Mouse (Mus musculus) layer of hippocampus, postnatal 10 days (tissue): ENCODE results near the gene Thap3. TPM values are rescaled to one million over a fixed set of nuclear protein-coding genes. Genes with fewer than 3 reads are reported as not detected.
"Not testable (repeated sequence)": the region's sequence is repeated elsewhere in the genome, so short reads cannot be mapped to it uniquely, and the experiment has no call there.

Experiments used
- DNase-seq, 2 experiments: peaks; one replicate each; pipeline ENCODE4 v3.0.0; 2021; ENCODE audit warnings: low spot score in 2 of 2
- long read RNA-seq: library from polyadenylated mRNA; stranded (forward); transcript quantifications from one replicate; pipeline ENCODE4 v2.0.0, GENCODE M21; 2023
- total RNA-seq, 2 experiments: library from RNA; stranded (reverse); gene quantifications; 2 replicates each; pipeline ENCODE4 v1.2.3; 2021

Gene Thap3
- 10 to 100 TPM; 22.8 to 34.2 TPM for total RNA-seq
- long read RNA-seq, transcript Thap3-201 (4 exons, 1,124 nt): major isoform, 18 of 29 reads
- long read RNA-seq, partial matches to known transcripts: 2 of 29 reads
- long read RNA-seq, other reads (novel, unspliced or antisense): 4 of 29 reads

- DNase-seq: peak; percentile 80 to 88
Measured at GRCm38 (mm10) chr4:151988342-151989109, at the start of gene Thap3. Gene Thap3, minus strand, starts transcription at chr4:151988997.

- DNase-seq: no peak
Measured at GRCm38 (mm10) chr4:152038225-152038984, 49.6 kb upstream of the Thap3 start, which contains the start of gene Tas1r1. Gene Tas1r1, minus strand, starts transcription at chr4:152038568.

- DNase-seq: not testable (repeated sequence)
Measured at GRCm38 (mm10) chr4:152036464-152036863, 47.7 kb upstream of the Thap3 start.

GRCm38 (mm10) chr4:152032922-152033321 is 44.1 kb upstream of the Thap3 start:
- DNase-seq: no peak

GRCm38 (mm10) chr4:152029997-152030396 is 41.2 kb upstream of the Thap3 start:
- DNase-seq: peak in 1 of 2 experiments; percentile 43

DNA sequence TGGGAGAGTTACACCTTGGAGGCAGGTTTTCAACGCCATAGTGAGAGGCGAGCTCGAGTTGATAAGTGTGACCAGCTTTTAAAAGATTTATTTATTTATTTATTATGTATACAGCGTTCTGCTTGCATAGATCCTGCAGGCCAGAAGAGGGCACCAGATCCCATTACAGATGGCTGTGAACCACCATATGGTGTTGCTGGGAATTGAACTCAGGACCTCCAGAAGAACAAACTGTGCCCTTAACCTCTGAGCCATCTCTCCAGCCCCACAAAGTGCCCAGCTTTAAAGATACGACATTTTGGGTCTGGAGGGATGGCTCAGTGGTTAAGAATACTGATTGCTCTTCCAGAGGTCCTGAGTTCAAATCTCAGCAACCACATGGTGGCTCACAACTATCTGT is 40.3 kb upstream of the Thap3 start:
- DNase-seq: peak in 1 of 2 experiments; percentile 19

DNA sequence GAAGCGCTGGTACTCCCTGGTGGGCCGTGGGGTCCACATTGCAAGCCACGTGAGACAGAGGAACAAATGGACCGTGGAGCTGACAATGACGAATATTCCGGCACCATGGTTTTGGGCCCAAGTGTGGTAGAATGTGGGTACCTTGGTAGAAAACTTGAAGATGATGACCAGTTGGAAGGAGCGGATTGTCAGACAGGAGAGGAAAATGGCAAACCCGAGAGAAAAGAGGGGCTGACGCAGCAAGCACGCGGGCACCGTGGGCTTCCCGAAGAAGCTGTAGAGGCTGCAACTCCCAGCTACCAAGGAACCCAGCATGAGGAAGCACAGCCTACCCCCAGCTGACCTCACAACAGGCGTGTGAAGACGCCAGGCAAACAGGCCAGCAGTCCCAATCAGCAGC is 39.7 kb upstream of the Thap3 start:
- DNase-seq: peak in 1 of 2 experiments; percentile 20

GRCm38 (mm10) chr4:152027524-152027923 is 38.7 kb upstream of the Thap3 start, which contains the start of gene Zbtb48:
Gene Zbtb48, minus strand, starts transcription at chr4:152027671.
- DNase-seq: peak; percentile 93 to 95

DNA sequence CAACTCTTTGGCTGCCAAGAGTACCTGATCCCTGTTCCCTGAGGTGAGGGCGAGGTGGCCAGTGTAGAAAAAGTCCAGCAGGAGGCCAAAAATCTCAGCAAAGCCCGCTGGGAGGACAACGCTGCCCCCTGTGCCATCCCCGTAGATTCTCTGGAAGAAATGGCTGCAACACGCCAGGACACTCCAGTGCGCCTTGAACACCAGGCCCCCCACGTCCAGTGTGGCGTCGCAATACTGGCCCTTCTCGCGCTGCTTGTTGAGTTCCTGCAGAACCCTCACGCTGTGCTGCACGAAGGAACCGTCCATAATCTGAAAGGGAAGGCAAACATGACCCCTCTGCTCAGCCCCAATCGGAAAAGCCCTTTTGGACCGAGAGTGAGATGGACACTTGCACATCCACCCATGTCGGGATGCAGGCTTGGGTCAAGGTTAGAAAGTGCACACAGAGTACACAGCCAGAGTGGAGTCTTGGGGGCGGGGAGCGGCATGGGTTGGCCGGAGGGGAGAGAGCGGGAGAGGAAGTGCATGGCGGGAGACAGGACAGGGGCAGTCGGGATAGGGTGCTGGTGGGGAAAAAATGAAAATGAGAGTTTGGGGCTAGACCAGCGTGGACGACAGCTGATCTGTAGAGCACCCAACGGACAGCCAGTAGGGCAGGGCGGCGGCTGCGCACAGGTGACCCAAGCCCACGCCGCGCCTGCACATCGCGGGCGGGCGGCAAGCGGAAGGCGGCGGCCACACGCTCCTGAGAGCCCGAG is 38.1 kb upstream of the Thap3 start:
- peak in 1 of 2 experiments; percentile 17 for DNase-seq

- peak in 1 of 2 experiments; percentile 8 for DNase-seq
Measured at GRCm38 (mm10) chr4:152024525-152024924, 35.7 kb upstream of the Thap3 start.

- DNase-seq: no peak
Measured at GRCm38 (mm10) chr4:152022506-152022905, 33.7 kb upstream of the Thap3 start.

DNA sequence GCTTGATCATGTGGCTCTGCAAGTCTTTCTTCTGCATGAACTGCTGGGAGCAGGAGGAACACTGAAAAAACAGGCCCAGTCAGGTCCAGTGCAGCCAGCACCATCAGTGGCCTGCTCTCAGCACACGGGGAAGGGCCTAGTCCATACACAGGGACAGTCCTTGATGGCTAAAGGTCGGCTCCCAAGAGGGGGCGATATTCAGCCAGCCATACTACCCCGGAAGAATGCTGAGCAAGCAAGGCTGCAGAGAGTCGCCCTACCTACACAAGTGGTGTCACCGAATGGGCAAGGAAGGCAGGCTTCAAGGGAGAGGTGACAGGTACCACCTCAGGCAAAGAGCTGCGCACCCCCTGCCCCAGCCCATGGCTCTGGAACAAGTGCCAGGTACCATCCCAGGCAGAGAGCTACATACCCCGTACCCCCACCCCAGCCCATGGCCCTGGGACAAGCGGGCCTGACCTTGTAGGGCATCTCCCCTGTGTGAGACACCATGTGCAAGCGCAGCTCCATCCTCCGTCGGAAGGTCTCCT is 32.8 kb upstream of the Thap3 start:
- no peak for DNase-seq

DNA sequence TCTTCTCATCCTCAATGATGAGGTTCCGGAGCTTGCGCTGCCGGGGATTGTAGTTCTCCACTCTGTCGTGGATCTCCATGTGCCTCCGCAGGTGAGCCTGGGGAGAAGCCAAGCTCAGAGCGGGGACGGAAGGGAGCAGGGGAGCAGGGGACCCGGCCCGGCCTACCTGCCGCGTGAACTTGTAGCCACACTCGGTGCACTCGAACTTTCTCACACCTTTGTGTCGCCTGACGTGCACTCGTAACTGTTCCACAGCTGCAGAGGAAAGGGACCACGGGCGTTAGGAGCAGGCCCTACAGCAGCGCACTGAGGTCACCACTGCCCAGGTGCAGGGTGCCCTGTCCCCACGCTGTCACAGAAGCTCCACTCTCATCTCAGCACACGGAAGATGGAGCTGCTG is 31.2 kb upstream of the Thap3 start:
- no peak for DNase-seq

DNA sequence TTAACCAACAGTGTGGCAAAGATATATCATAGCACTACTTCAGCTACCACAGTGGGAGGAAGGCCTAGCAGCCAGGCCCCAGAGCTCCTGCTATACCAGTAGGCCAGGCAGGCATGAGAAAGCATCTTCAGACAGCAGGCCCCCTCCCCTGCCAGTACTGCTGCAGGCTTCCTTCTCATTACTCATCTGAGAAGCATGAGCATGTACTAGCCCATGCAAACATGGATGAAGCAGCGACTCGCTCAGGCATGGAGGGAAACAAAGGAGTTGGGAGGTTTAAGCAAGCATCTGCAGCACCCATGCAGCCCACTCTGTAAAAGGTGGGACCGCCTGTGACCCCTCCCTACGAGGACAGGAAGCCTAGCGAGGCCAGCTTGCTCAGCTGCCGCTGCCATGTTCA is 30.3 kb upstream of the Thap3 start:
- DNase-seq: no peak

GRCm38 (mm10) chr4:152013036-152013813 is 24.4 kb upstream of the Thap3 start:
- DNase-seq: no peak

GRCm38 (mm10) chr4:152012109-152012508 is 23.3 kb upstream of the Thap3 start:
- no peak for DNase-seq

DNA sequence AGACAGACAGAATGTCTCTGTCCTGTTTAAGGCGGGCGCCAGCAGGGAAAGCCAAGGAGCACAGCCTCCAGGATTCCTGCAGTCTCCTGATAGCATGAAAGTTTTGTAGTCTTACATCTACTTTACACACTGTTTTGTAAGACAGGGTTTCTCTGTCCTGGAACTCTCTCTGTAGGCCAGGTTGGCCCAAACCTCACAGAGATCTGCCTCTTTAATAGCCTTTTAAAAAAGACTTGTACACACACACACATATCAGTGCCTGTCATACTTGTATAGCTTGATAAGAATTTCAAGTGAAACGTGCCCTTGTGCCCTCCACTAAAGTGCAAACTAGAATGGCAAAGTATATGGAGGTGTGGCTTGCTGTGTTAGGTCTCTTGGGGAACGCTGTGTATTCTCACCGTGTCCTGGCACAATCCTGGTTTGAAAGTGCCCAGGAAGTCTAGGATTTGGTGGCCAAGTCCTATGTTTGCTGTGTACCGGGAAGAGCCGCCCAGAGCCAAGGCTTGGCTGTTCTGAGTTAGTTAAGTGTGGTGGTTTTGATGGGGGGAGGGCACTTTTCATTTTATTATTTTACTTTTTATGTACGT is 22.5 kb upstream of the Thap3 start:
- DNase-seq: no peak

DNA sequence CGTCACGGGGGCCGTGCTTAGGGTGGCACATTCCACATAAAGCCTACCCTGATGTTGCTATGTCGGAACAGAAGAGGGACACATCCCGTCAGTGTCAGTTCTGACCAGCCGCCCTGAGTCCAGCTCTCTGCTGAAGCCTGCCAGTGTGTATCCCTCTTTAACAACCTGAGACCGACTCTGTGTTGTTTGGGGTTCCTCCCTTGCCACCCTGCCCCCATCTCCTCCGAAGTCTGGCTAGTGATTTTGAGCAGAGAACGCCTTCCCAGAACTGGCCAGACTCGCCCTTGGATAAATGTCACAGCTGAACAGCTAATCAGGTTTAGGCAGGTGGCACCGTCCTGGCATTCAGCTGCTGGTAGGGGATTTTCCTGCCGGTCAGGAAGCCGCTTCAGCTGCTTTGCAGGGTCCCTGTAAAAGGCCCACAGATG is 21.9 kb upstream of the Thap3 start:
- DNase-seq: no peak

DNA sequence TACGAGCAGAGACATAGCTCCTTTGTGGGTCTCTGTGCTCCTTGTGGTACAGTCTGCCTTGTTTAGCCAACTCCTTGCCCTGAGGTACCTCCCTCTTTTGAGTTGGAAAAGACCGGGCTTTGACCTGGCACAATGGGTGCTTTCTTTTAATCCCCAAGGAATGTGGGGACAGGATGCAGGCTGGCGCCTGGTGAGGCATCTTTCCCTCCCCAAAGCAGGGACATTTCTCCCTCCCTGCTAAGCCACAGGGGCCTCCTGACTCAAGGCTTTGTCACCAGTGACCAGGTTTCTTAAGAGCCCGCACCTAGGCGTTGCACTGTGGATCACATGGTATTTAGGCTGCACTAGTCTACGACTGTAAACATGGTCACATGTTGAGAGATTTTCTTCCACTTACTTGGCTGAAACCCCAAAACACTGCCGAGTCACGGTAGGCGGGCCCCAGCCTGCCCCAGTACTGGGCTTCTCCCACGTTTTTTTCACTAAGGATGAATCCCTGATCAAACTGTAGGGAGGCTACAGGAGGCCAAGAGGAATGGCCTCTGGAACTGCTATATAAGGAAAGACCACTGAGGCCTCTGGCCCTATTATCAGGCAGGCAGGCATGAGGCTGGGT is 21.4 kb upstream of the Thap3 start:
- DNase-seq: peak in 1 of 2 experiments; percentile 28
